Mouse (Mus musculus): Measurements from ENCODE around the gene Gatb.

DNA sequence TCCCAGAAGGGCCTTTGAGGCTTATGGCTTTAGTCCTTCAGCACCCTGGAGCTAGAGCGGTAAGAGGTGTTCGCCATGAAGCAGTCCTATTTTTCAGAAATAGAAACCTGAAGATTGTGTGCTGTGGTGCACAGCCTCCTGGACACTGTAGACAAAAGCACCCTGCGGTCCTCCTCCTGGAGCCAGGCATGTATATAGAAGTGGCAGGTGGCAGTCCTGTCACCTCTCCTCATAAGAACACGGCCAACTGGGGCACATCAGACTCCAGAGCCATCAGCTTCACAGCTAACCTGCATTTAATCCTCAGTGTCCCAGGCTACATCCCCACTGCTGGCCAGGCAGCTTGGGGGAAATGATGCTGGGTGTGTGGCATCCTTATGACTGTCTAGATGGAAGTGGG is 75.3 kb downstream of the Gatb start:
- TF ChIP-seq POLR2A (IDR thresholded peaks at IDR 0.05; ENCODE audit: low read depth, low read length) = no peak
- no peak for TF ChIP-seq CTCF (IDR thresholded peaks at IDR 0.05; ENCODE audit: extremely low read depth, insufficient read length, insufficient replicate concordance, low read depth, low read length)
